Mouse (Mus musculus) stomach, embryonic 16.5 days (tissue): ENCODE measurements at regions not wholly inside any gene's neighbourhood (a gene's known extent, or its start where the extent isn't known, plus 50 kb on each side); places are given as distances from the start of the nearest gene placed in this dataset.
A peak's percentile ranks its signal among the peaks of the same experiment; 100 is the strongest.

Experiments
- ATAC-seq: fragments of 200-750 bp; cut with Nextera tagmentation; 2 replicates; pipeline ENCODE4 v1.8.0; 2017; ENCODE audit warnings: moderate number of reproducible peaks, moderate TSS enrichment; ENCODE audit not compliant: insufficient read depth, low FRiP score
- H3K27ac ChIP-seq: fragments of 300-500 bp; sonication (generic); 2 replicates; pipeline ENCODE4 v1.5.1; 2014; ENCODE audit warnings: low read length
- H3K27me3 ChIP-seq: fragments of 300-500 bp; sonication (generic); 2 replicates; pipeline ENCODE4 v1.6.1; 2014; ENCODE audit warnings: low read length, control low read depth, mixed read lengths; ENCODE audit not compliant: control insufficient read depth, insufficient read depth
- H3K36me3 ChIP-seq: fragments of 300-500 bp; sonication (generic); 2 replicates; pipeline ENCODE4 v1.6.1; 2014; ENCODE audit warnings: low read length; ENCODE audit not compliant: control insufficient read depth, insufficient read depth
- H3K4me1 ChIP-seq: fragments of 300-500 bp; sonication (generic); 2 replicates; pipeline ENCODE4 v1.6.1; 2014; ENCODE audit warnings: low read length, control low read depth, mixed read lengths; ENCODE audit not compliant: control insufficient read depth, insufficient read depth
- H3K4me2 ChIP-seq: fragments of 300-500 bp; sonication (generic); 2 replicates; pipeline ENCODE4 v1.6.1; 2014; ENCODE audit warnings: low read depth, low read length, mixed read lengths
- H3K4me3 ChIP-seq: fragments of 300-500 bp; sonication (generic); replicated peaks from 2 replicates; pipeline ENCODE4 v1.5.1; 2014; ENCODE audit warnings: mild to moderate bottlenecking, low read length
- H3K9ac ChIP-seq: fragments of 300-500 bp; sonication (generic); 2 replicates; pipeline ENCODE4 v1.6.1; 2014; ENCODE audit warnings: low read length
- H3K9me3 ChIP-seq: fragments of 300-500 bp; sonication (generic); replicated peaks from 2 replicates; pipeline ENCODE4 v1.6.1; 2016; ENCODE audit warnings: low read length, control low read depth; ENCODE audit not compliant: control insufficient read depth
- WGBS: fragments of 180-500 bp; shearing (Covaris S2); extraction: QIAGEN DNeasy Blood & Tissue Kit; methylation state at CpG from one replicate; pipeline ENCODE4 v1.1.7; 2014; 5-methylcytosine and 5-hydroxymethylcytosine counted together

GRCm38 (mm10) chr13:111940796-111941513, 132.2 kb upstream of the Map3k1 start:
- Histone ChIP-seq H3K36me3 (no peaks in the 10 kb centered on the region), H3K9ac (no peak overlapping the region), H3K4me1 (peaks cover 46% of the 10 kb centered on the region), H3K4me3 (no peak overlapping the region), H3K27me3 (no peaks in the 10 kb centered on the region), H3K27ac (no peak overlapping the region), H3K4me2 (no peak overlapping the region), H3K9me3 (no peaks in the 10 kb centered on the region)
- ATAC-seq = peak; percentile 49
- WGBS = 51% methylated on average over 6 of the region's 6 CpGs

DNA sequence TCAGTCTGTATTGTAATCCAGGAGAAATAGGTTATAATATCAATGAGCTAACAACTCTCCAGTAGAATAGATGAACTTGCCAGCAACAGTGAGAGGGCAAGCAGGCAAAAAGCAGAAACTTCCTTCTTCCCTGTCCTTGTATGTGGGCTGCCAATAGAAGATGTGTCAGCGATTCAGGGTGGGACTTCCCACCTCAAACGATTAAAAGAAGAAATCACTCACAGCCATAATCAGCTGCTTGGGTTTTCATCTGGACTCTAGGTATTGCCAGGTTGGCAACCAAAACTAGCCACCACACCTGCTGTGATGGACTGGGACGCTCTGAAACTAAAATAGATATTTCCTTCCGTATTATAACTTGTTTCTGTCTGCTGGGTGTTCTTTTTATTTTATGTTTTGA, 133.2 kb upstream of the Map3k1 start:
- Histone ChIP-seq H3K27ac (no peak overlapping the region), H3K4me3 (no peak overlapping the region), H3K36me3 (no peaks in the 10 kb centered on the region), H3K9ac (no peak overlapping the region), H3K27me3 (no peaks in the 10 kb centered on the region), H3K4me1 (peaks cover 37% of the 10 kb centered on the region), H3K4me2 (no peak overlapping the region), H3K9me3 (no peaks in the 10 kb centered on the region)
- 89% methylated on average over 4 of the region's 4 CpGs for WGBS
- no peak for ATAC-seq

- WGBS = 54% methylated on average over 15 of the region's 15 CpGs
- Histone ChIP-seq H3K27me3 (no peaks in the 10 kb centered on the region), H3K4me3 (no peak overlapping the region), H3K9me3 (no peaks in the 10 kb centered on the region), H3K4me1 (peaks cover 33% of the 10 kb centered on the region), H3K36me3 (no peaks in the 10 kb centered on the region), H3K4me2 (no peak overlapping the region), H3K9ac (no peak overlapping the region), H3K27ac (no peak overlapping the region)
- no peak; the same call in 1 of the 2 replicates for ATAC-seq
Observed at GRCm38 (mm10) chr13:111943392-111944088, 134.7 kb upstream of the Map3k1 start.

DNA sequence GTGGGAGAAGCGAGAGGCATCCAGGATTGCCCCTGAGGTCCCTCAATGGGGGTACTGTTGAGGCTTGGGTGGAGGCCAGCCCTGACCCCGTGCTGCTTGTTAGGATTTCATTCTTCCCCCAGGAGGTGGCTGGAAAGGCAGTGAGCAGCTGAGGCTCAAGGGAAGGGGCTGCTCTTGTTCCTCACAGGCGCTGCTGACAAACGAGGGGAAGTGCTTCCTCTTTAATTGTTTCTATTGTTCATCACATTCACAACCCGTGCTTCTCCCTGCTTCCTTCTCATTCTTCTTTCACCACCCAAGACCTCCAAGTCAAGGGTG, 135.3 kb upstream of the Map3k1 start:
- Histone ChIP-seq H3K9ac (no peak overlapping the region), H3K4me1 (peaks cover 30% of the 10 kb centered on the region), H3K27me3 (no peaks in the 10 kb centered on the region), H3K27ac (0 out of 2 replicates have a peak overlapping the region, but pooled peaks have one; percentile 12), H3K9me3 (no peaks in the 10 kb centered on the region), H3K4me3 (no peak overlapping the region), H3K4me2 (no peak overlapping the region), H3K36me3 (no peaks in the 10 kb centered on the region)
- 0 out of 2 replicates have a peak, but pooled peaks have one; percentile 26 for ATAC-seq
- 22% methylated on average over 5 of the region's 5 CpGs for WGBS

- H3K4me3 ChIP-seq = no peak overlapping the region
- peaks cover 14% of the 10 kb centered on the region; the same call in 1 of the 2 replicates for H3K4me1 ChIP-seq
- H3K36me3 ChIP-seq = no peaks in the 10 kb centered on the region
- no peak overlapping the region for H3K27ac ChIP-seq
- no peak overlapping the region for H3K4me2 ChIP-seq
- no peaks in the 10 kb centered on the region for H3K9me3 ChIP-seq
- no peaks in the 10 kb centered on the region for H3K27me3 ChIP-seq
- 81% methylated on average over 4 of the region's 4 CpGs for WGBS
- no peak for ATAC-seq
- no peak overlapping the region for H3K9ac ChIP-seq
Observed at GRCm38 (mm10) chr13:111946271-111946670, 137.5 kb upstream of the Map3k1 start.

- 69% methylated on average over 8 of the region's 8 CpGs for WGBS
- H3K4me1 ChIP-seq = peaks cover 10% of the 10 kb centered on the region; the same call in 1 of the 2 replicates
- no peak overlapping the region for H3K27ac ChIP-seq
- no peak overlapping the region for H3K4me3 ChIP-seq
- H3K4me2 ChIP-seq = no peak overlapping the region
- no peak overlapping the region for H3K9ac ChIP-seq
- ATAC-seq = no peak
- H3K27me3 ChIP-seq = no peaks in the 10 kb centered on the region
- no peaks in the 10 kb centered on the region for H3K36me3 ChIP-seq
- no peaks in the 10 kb centered on the region for H3K9me3 ChIP-seq
Observed at GRCm38 (mm10) chr13:111946811-111947210, 138.0 kb upstream of the Map3k1 start.

DNA sequence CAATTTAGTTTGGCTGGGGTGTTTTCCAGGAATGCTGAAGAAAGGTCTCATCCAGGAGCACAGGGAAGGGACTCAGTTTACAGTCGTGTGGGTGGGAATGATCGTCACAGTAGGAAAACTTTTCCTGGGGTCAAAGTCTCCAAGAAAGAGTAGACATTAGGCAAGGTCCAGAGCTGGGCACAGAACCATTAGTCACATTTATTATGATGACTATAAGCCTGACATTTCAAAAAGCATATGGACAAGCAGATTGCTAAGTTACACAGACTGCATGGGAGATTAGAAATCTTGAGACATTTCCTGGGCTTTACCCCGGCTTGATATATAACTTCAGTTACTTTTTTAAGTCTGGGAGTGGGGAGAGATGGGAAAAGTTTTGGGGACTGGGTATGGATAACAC, 139.6 kb upstream of the Map3k1 start:
- Histone ChIP-seq H3K27ac (no peak overlapping the region), H3K9ac (no peak overlapping the region), H3K4me1 (peaks cover 9% of the 10 kb centered on the region; the same call in 1 of the 2 replicates), H3K4me3 (no peak overlapping the region), H3K36me3 (no peaks in the 10 kb centered on the region), H3K4me2 (no peak overlapping the region), H3K9me3 (no peaks in the 10 kb centered on the region), H3K27me3 (no peaks in the 10 kb centered on the region)
- WGBS = 51% methylated on average over 3 of the region's 3 CpGs
- ATAC-seq = no peak

GRCm38 (mm10) chr13:111950042-111950441, 141.2 kb upstream of the Map3k1 start:
- H3K36me3 ChIP-seq = no peaks in the 10 kb centered on the region
- H3K27ac ChIP-seq = no peak overlapping the region
- H3K4me1 ChIP-seq = peaks cover 12% of the 10 kb centered on the region
- H3K9ac ChIP-seq = no peak overlapping the region
- H3K4me2 ChIP-seq = no peak overlapping the region
- no peaks in the 10 kb centered on the region for H3K9me3 ChIP-seq
- WGBS = 94% methylated on average over 1 of the region's 1 CpGs
- no peak overlapping the region for H3K4me3 ChIP-seq
- no peaks in the 10 kb centered on the region for H3K27me3 ChIP-seq
- no peak for ATAC-seq

DNA sequence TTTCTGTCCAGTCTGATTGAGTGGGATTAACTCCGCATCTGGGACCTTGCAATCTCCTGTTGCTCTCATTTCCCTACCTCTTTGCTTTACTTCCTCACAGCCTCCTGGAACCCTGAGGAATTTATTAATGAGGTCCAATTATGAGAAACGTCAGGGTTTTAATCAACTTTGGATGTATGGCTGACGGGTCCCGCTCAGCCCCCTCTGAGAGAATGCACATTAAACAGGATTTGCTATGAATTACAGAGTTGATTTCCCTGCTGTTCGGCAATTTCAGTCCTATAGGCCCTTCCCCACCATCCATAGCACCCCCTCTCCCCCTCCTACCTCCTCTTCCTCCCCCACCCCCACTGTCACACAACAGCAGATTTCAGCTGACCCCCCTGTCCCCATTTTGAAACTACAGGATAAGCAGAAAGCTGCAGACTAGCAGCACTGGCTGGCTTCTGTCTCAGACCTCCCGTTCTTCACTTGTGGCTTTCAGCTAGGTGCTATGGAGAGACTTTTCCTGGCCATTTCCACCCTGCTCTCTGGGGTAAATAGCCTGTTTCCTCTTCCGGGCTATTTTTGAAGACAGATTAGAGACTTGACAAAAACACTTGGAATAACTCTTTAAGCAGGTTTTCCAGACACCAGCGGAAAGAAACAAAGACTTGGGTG, 145.2 kb upstream of the Map3k1 start:
- WGBS = 51% methylated on average over 8 of the region's 8 CpGs
- H3K9ac ChIP-seq = no peak overlapping the region
- H3K36me3 ChIP-seq = no peaks in the 10 kb centered on the region
- no peak for ATAC-seq
- H3K4me2 ChIP-seq = no peak overlapping the region
- no peaks in the 10 kb centered on the region for H3K27me3 ChIP-seq
- H3K4me3 ChIP-seq = no peak overlapping the region
- peak overlapping the region; percentile 13; the same call in 1 of the 2 replicates for H3K27ac ChIP-seq
- peaks cover 14% of the 10 kb centered on the region for H3K4me1 ChIP-seq
- no peaks in the 10 kb centered on the region for H3K9me3 ChIP-seq
